Mouse (Mus musculus) C2C12 (cell line): Measurements from ENCODE around the gene Atxn7l2. TPM values are rescaled to one million over a fixed set of nuclear protein-coding genes. Genes with fewer than 3 reads are reported as not detected.
"Not testable (repeated sequence)": the region's sequence is repeated elsewhere in the genome, so short reads cannot be mapped to it uniquely, and the experiment has no call there.

Source experiments
- H3K27me3 ChIP-seq: one replicate; pipeline ENCODE4 v1.6.1; 2011; ENCODE audit not compliant: control insufficient read depth, insufficient read depth, insufficient read length
- H3K36me3 ChIP-seq: one replicate; pipeline ENCODE4 v1.6.1; 2011; ENCODE audit not compliant: control insufficient read depth, insufficient read depth
- H3K4me3 ChIP-seq: one replicate; pipeline ENCODE4 v1.5.1; 2011; ENCODE audit warnings: mild to moderate bottlenecking, control low read depth; ENCODE audit not compliant: poor library complexity, insufficient read depth, severe bottlenecking
- H3K79me2 ChIP-seq: one replicate; pipeline ENCODE4 v1.6.1; 2011; ENCODE audit not compliant: control insufficient read depth, insufficient read depth
- H3K79me3 ChIP-seq: one replicate; pipeline ENCODE4 v1.6.1; 2011; ENCODE audit warnings: low read depth, control low read depth
- H3ac ChIP-seq: one replicate; pipeline ENCODE3; 2011; ENCODE audit warnings: low read depth; ENCODE audit not compliant: control insufficient read depth, insufficient read length
- CEBPB ChIP-seq: IDR thresholded peaks from one replicate; pipeline ENCODE4 v1.6.1; 2011; ENCODE audit warnings: low read depth, mild to moderate bottlenecking, control low read depth, moderate library complexity
- CTCF ChIP-seq: IDR thresholded peaks from one replicate; pipeline ENCODE4 v1.5.1; 2011; ENCODE audit not compliant: control insufficient read depth, insufficient read depth, insufficient read length
- FOSL1 ChIP-seq: IDR thresholded peaks from one replicate; pipeline ENCODE4 v1.8.0; 2011; ENCODE audit warnings: mild to moderate bottlenecking, low read length; ENCODE audit not compliant: poor library complexity, insufficient read depth, severe bottlenecking
- MAX ChIP-seq: IDR thresholded peaks from one replicate; pipeline ENCODE4 v1.6.1; 2011; ENCODE audit warnings: mild to moderate bottlenecking, control low read depth
- MYOD1 ChIP-seq: IDR thresholded peaks from one replicate; pipeline ENCODE4 v1.6.1; 2011; ENCODE audit warnings: low read depth; ENCODE audit not compliant: control insufficient read depth, insufficient read length
- MYOG ChIP-seq: IDR thresholded peaks from one replicate; pipeline ENCODE4 v1.6.1; 2011; ENCODE audit not compliant: control insufficient read depth, insufficient read length; ENCODE audit errors: extremely low read depth
- USF1 ChIP-seq: IDR thresholded peaks from one replicate; pipeline ENCODE4 v1.6.1; 2011; ENCODE audit warnings: low read depth, mild to moderate bottlenecking, control low read depth, moderate library complexity
- polyA plus RNA-seq: library from polyadenylated mRNA; unstranded; fragments of >200 nt; fragmentation: generic; extraction: Trizol; gene quantifications from one replicate; pipeline ENCODE4 v1.2.1, GENCODE M21; 2012; ENCODE audit warnings: missing spikeins

Gene Atxn7l2
- polyA plus RNA-seq, 1 experiment: 6.8 TPM

DNA sequence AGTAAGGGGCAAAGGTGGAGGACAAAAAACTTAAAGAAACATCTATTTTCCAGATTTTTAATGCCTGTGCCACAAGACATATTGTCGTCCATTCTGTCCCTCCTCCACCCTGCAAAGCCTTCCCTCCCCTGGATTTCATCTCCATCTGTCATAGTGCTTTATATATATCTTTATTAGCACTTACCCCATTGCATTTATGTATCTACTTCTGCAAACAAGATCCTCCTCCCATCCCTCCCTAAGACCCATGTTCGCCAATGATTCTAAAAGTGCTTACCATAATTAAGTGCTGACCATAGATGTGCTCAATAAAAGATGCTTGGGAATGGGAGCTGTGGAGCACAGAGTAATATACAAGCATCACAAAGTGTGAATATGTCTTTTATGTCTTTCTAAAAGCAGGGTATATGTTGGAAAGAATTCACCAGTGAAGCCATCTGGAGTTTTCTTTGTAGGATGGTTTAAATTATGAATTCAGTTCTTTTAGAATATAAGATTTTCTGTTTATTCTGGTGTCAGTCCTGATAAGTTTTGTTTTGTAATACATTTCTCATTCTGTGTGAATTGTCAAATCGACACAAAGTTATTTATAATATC, 30.6 kb upstream of the Atxn7l2 start:
- no peak overlapping the region for H3ac ChIP-seq
- H3K27me3 ChIP-seq: peaks cover 7% of the 10 kb centered on the region
- no peaks in the 10 kb centered on the region for H3K79me3 ChIP-seq
- TF ChIP-seq CEBPB (no peak), FOSL1 (no peak), MAX (no peak), MYOG (no peak), MYOD1 (no peak), CTCF (no peak), USF1 (no peak)
- no peaks in the 10 kb centered on the region for H3K79me2 ChIP-seq
- no peaks in the 10 kb centered on the region for H3K36me3 ChIP-seq
- H3K4me3 ChIP-seq: no peak overlapping the region

DNA sequence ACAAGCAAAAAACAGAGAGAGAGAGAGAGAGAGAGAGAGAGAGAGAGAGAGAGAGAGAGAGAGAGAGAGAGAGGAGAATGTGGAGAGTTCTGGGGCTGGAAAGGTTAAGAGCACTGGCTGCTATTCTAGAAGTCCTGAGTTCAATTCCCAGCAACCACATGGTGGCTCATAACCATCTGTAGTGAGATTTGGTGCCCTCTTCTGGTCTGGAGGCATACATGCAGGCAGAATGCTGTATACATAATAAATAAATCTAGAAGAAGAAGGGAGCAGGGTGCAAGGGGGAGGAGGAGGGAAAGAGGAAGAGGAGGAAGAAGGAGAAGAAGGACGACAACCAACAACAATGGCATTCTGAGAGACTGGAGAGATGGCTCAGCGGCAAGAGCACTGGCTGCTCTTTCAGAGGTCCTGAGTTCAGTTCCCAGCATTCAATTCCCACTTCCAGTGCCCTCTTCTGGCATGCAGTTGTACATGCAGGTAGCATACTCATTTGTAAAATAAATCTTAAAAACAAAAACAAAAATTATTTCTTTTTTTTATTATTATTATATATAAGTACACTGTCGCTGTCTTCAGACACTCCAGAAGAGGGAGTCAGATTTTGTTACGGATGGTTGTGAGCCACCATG, 26.9 kb upstream of the Atxn7l2 start:
- H3K36me3 ChIP-seq, H3K79me2 ChIP-seq, H3K79me3 ChIP-seq, H3K4me3 ChIP-seq, H3ac ChIP-seq: not testable (repeated sequence)
- H3K27me3 ChIP-seq: peaks cover 11% of the 10 kb centered on the region

DNA sequence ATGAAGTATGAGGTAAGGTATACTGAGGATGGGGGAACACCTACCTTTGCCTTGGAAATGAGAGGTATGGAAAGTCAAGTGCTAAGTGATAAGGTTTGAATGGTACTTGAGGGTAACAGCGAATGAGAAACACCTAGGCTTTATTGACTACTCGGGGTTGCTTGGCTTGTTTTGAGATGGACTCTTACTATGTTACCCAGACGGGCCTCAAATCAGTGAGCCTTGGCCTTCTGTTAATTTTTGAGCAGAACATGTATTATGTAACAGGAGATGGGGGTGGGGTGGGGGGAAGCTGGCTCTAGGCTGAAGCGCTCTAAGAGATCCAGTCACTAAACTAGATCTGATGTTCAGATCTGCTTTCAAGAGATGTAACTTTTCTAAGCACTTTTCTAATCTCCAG, 20.9 kb upstream of the Atxn7l2 start:
- Histone ChIP-seq H3K27me3 (peaks cover 14% of the 10 kb centered on the region), H3K79me2 (no peaks in the 10 kb centered on the region)
- TF ChIP-seq CTCF (no peak), USF1 (no peak), FOSL1 (no peak), MYOG (no peak), CEBPB (no peak), MAX (no peak), MYOD1 (no peak)

DNA sequence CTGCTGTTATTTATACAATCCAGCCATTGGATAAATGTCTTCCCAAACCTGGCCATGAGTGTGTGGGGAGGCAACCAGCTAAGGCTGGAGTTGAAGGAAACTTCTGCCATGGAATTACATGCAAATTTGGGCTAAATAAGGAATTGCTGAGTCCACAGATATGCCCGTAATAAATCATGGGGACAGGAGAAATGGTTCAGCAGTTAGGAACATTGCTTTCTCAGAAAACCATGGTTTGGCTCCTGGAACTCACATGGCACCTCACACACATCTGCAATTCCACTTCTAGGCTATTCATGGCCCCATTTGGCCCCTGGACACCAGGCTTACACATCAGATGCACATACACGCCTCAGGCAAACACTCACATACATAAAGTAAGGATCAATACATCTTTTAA, 16.8 kb upstream of the Atxn7l2 start:
- H3K27me3 ChIP-seq: peaks cover 39% of the 10 kb centered on the region
- H3ac ChIP-seq: no peak overlapping the region
- H3K79me2 ChIP-seq: no peaks in the 10 kb centered on the region
- no peaks in the 10 kb centered on the region for H3K79me3 ChIP-seq
- TF ChIP-seq USF1 (no peak), MYOD1 (no peak), MAX (no peak)
- no peak overlapping the region for H3K4me3 ChIP-seq
- no peaks in the 10 kb centered on the region for H3K36me3 ChIP-seq

More for the DNA sequence above, 20.9 kb upstream of the Atxn7l2 start:
- H3ac ChIP-seq: no peak overlapping the region
- H3K79me3 ChIP-seq: no peaks in the 10 kb centered on the region
- no peak overlapping the region for H3K4me3 ChIP-seq
- H3K36me3 ChIP-seq: no peaks in the 10 kb centered on the region

DNA sequence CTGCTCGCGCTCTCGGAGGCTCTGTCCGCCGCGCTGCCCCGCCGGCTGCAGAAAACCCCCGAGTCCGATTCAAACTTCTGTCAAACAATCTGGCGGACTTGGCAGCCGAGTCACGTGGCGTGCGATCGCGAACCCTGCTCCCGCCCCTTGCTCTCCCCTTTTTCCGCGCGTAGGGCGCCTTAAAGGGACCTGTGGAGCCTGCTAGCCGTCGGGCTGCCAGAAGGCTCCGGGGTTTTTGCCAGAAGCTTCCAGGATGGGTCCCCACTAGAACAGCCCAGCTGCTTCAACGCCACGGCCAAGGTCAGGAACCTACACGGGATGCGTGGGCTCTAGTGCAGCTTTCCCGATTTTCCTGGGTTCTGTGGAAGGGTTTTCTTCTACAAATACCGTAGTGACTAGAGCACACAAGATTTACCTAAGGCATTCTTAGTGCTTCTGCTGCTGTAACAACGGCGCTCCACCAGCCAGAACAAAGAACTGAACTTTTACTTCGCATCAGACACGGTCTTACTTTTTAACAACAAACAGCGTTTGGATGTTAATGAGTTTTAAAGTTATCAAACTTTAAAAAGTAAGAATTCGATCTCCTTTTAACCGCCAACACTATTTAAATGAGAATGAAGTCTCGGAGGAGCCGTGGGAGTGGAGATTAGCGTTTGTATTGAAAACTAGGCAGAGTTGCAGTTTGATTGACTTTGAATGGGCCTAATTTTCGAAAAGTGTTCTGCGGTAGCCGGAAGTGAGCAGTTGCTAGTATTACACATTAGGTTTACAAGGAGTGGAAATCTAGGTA, 16.0 kb upstream of the Atxn7l2 start, which contains the start of gene Sypl2:
Sypl2 (minus strand) TSS at position 91 of the 793 bp plus-strand sequence.
- no peak within 1 kb of the TSS for H3K4me3 ChIP-seq
- H3K36me3 ChIP-seq: no peaks in the 10 kb centered on the region
- no peaks in the 10 kb centered on the region for H3K79me2 ChIP-seq
- peaks cover 44% of the 10 kb centered on the region for H3K27me3 ChIP-seq
- TF ChIP-seq USF1 (peak; percentile 3), MYOG (no peak)
- H3K79me3 ChIP-seq: no peaks in the 10 kb centered on the region
- no peak within 1 kb of the TSS for H3ac ChIP-seq
